Mouse (Mus musculus) forebrain, embryonic 12.5 days (tissue): Measurements from ENCODE around the gene Ccdc141. TPM values are rescaled to one million over a fixed set of nuclear protein-coding genes. Genes with fewer than 3 reads are reported as not detected.

Experiments used
- ATAC-seq: fragments of 200-750 bp; cut with Nextera tagmentation; 2 replicates; pipeline ENCODE4 v1.8.0; 2017; ENCODE audit warnings: moderate TSS enrichment; ENCODE audit not compliant: low FRiP score
- H3K27ac ChIP-seq: fragments of 300-500 bp; sonication (generic); 2 replicates; pipeline ENCODE4 v1.5.1; 2016; ENCODE audit warnings: mild to moderate bottlenecking
- H3K27me3 ChIP-seq: fragments of 300-500 bp; sonication (generic); 2 replicates; pipeline ENCODE4 v1.6.1; 2016; ENCODE audit warnings: mild to moderate bottlenecking
- H3K36me3 ChIP-seq: fragments of 300-500 bp; sonication (generic); replicated peaks from 2 replicates; pipeline ENCODE4 v1.6.1; 2016; ENCODE audit warnings: mild to moderate bottlenecking
- H3K4me1 ChIP-seq: fragments of 300-500 bp; sonication (generic); 2 replicates; pipeline ENCODE4 v1.6.1; 2016
- H3K4me2 ChIP-seq: fragments of 300-500 bp; sonication (generic); 2 replicates; pipeline ENCODE4 v1.6.1; 2016; ENCODE audit warnings: mild to moderate bottlenecking, moderate library complexity
- H3K4me3 ChIP-seq: fragments of 300-500 bp; sonication (generic); replicated peaks from 2 replicates; pipeline ENCODE4 v1.5.1; 2016; ENCODE audit warnings: mild to moderate bottlenecking
- H3K9ac ChIP-seq: fragments of 300-500 bp; sonication (generic); 2 replicates; pipeline ENCODE4 v1.6.1; 2016; ENCODE audit warnings: mild to moderate bottlenecking
- H3K9me3 ChIP-seq: fragments of 300-500 bp; sonication (generic); 2 replicates; pipeline ENCODE4 v1.6.1; 2016
- WGBS: fragments of 180-500 bp; shearing (Covaris S2); methylation state at CpG from one replicate; pipeline ENCODE4 v1.1.7; 2016; 5-methylcytosine and 5-hydroxymethylcytosine counted together
- microRNA-seq: library from miRNA; unstranded; fragments of <30 nt; microRNA quantifications from one replicate; pipeline ENCODE4, GENCODE M21; 2017
- polyA plus RNA-seq: library from polyadenylated mRNA; unstranded; fragments of >200 nt; fragmentation: Nextera tagmentation; extraction: Ambion mirVana; gene quantifications from 2 replicates; pipeline ENCODE4 v1.2.1, GENCODE M21; 2016

Gene Ccdc141
- polyA plus RNA-seq, 1 experiment from 2014 or later = 3.6 TPM

DNA sequence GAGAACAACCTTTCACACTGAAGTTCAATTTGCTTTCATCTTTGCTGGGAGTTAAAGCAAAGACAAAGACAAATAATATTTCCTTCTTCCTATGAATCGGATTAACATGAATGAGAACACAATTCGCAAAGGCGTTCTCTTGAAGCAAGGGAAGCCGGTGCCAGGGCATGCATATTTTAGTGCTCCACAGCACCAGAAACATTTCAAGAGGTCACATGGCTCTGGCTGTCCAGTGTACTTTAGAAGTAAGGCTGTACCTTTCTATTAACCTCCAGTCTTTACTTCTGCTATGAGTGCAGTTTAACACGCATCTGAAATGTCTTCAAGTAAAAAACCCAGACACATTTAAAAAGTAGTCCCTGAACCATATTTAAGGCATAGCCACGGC is 208.4 kb downstream of the Ccdc141 start:
- H3K27ac ChIP-seq = no peak overlapping the region
- no peak overlapping the region for H3K4me3 ChIP-seq
- H3K36me3 ChIP-seq = no peaks in the 10 kb centered on the region
- H3K9ac ChIP-seq = no peak overlapping the region
- WGBS = 86% methylated on average over 6 of the region's 6 CpGs
- no peak overlapping the region for H3K4me2 ChIP-seq
- H3K27me3 ChIP-seq = no peaks in the 10 kb centered on the region
- no peak for ATAC-seq
- H3K9me3 ChIP-seq = no peaks in the 10 kb centered on the region
- no peaks in the 10 kb centered on the region for H3K4me1 ChIP-seq

DNA sequence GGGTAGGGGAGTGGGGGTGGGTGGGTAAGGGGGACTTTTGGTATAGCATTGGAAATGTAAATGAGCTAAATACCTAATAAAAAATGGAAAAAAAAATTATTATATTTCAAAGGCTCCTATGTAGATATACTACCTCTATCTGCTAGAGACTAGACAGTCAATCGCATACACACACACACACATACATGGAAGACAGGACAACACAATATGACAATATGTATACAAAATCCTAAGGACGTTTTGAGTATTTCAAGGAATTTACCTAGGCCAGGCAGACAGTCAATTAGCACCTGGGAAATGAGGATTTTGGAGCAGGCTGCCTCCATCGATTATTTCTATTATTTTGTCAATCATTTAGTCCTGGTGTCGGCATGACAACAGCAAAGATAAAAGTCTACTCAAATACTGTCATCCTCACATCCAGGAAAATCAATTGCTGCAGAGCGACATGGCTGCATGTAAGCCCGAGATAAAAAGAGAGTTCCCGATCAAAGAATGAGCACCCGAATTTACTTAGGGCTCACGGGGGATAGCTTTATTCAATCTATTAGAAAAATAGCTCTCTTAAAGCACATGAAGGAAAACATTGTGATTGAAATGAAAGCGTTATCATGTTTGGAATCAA is 208.9 kb downstream of the Ccdc141 start:
- no peak for ATAC-seq
- Histone ChIP-seq H3K4me3 (no peak overlapping the region), H3K9me3 (no peaks in the 10 kb centered on the region), H3K9ac (no peak overlapping the region), H3K4me1 (no peaks in the 10 kb centered on the region), H3K27ac (no peak overlapping the region), H3K36me3 (no peaks in the 10 kb centered on the region), H3K4me2 (no peak overlapping the region), H3K27me3 (no peaks in the 10 kb centered on the region)
- 80% methylated on average over 10 of the region's 10 CpGs for WGBS

Small RNAs within 50 kb of the gene (microRNA-seq; reads per million reads assigned to microRNA genes)
- gene Gm44360 = not detected

Other genes starting within 250 kb of the Ccdc141 start
- gene Ttn, start 188.1 kb downstream of the Ccdc141 start, polyA plus RNA-seq = 0.21 and 1.2 TPM in 2 replicates
- 29.1 and 32.6 TPM in 2 replicates for gene Sestd1, start 110.0 kb upstream of the Ccdc141 start, polyA plus RNA-seq